Comparison of ENCODE assay signal across 11 mouse cellular contexts in the genomic region with DNA sequence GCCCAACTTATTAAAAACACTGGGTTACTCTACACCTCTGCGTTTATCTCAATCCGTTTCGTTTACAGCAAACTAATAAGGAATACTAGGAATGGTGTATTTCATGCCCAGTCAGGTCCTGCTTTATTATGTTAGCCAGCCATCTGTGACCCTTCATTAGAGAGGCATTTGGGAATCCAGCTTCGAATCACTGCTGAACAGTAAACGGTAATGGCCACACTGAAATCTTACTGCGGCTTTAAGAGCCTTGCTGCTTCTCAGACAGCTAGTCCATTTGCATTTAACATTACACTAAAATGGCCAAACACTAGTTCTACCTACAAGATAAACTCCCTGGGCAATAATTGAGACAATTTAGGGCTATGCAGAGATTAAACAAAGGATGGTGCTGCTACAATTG. TPM values are rescaled to one million over a fixed set of nuclear protein-coding genes. Genes with fewer than 3 reads are reported as not detected.
A peak's percentile ranks its signal among the peaks of the same experiment; 100 is the strongest.
DNase-seq lines count a peak whose midpoint lies in the region; ATAC-seq and TF ChIP-seq lines count a peak whose summit lies in the region.
"Had no signal": no experiment of that assay in that cellular context is flagged by ENCODE, and none has a peak within 500 bp of the region (broad histone marks: within the 10 kb centered on the region; RNA-seq: fewer than 3 reads in every experiment).

No protein-coding gene starts in this region.

- no peaks in the 10 kb centered on the region for H3K4me1 ChIP-seq in kidney, adult 2 months (ENCODE audit: control insufficient read depth, insufficient read depth, low read length)
- peaks cover 17% of the 10 kb centered on the region for H3K4me1 ChIP-seq in forebrain, embryonic 15.5 days
- peaks cover 13% of the 10 kb centered on the region for H3K4me1 ChIP-seq in midbrain, embryonic 15.5 days
- H3K4me1 ChIP-seq in heart, embryonic 10.5 days: peaks cover 9% of the 10 kb centered on the region; the same call in 1 of the 2 replicates
- H3K4me1 ChIP-seq: liver, embryonic 15.5 days had no signal

- TF ChIP-seq CTCF in kidney, adult 2 months (conservative IDR thresholded peaks at IDR 0.05; ENCODE audit: insufficient read depth, insufficient read length, low read depth, low read length): no peak

- H3K9ac ChIP-seq in forebrain, embryonic 15.5 days (replicated peaks): peak overlapping the region; percentile 80
- H3K9ac ChIP-seq in midbrain, embryonic 15.5 days: peak overlapping the region; percentile 84
- H3K9ac ChIP-seq: liver, embryonic 15.5 days had no signal

- peak overlapping the region; percentile 62 for H3K4me2 ChIP-seq in forebrain, embryonic 15.5 days (replicated peaks)
- peak overlapping the region; percentile 77 for H3K4me2 ChIP-seq in midbrain, embryonic 15.5 days
- H3K4me2 ChIP-seq: liver, embryonic 15.5 days had no signal

- no peaks in the 10 kb centered on the region for H3K36me3 ChIP-seq in kidney, adult 2 months (ENCODE audit: control insufficient read depth, insufficient read depth, low read length)
- no peaks in the 10 kb centered on the region for H3K36me3 ChIP-seq in forebrain, embryonic 15.5 days
- H3K36me3 ChIP-seq in midbrain, embryonic 15.5 days (replicated peaks): no peaks in the 10 kb centered on the region
- no peaks in the 10 kb centered on the region for H3K36me3 ChIP-seq in heart, embryonic 10.5 days
- H3K36me3 ChIP-seq: liver, embryonic 15.5 days had no signal

- no peaks in the 10 kb centered on the region for H3K27me3 ChIP-seq in kidney, adult 2 months (replicated peaks; ENCODE audit: control insufficient read depth, insufficient read depth, low read length)
- no peaks in the 10 kb centered on the region for H3K27me3 ChIP-seq in forebrain, embryonic 15.5 days
- no peaks in the 10 kb centered on the region for H3K27me3 ChIP-seq in midbrain, embryonic 15.5 days (replicated peaks)
- peaks cover 37% of the 10 kb centered on the region; the same call in 1 of the 2 replicates for H3K27me3 ChIP-seq in heart, embryonic 10.5 days (ENCODE audit: insufficient read depth, poor library complexity, severe bottlenecking)

- DNase-seq in kidney, adult 2 months: peak; percentile 11
- no peak for DNase-seq in kidney, postnatal 10 days
- DNase-seq in brain, adult 2 months (ENCODE audit: low read depth, low spot score): peak; percentile 64
- no peak for DNase-seq in heart, embryonic 10.5 days (ENCODE audit: low spot score)
- DNase-seq in ovary, adult 18-20 months (ENCODE audit: low spot score): no peak
- no peak for DNase-seq in adipocyte (ENCODE audit: low spot score)
- DNase-seq: layer of hippocampus, adult 9-11 months had no signal

- H3K27ac ChIP-seq in kidney, adult 2 months (ENCODE audit: insufficient read depth, low read depth, low read length): no peak overlapping the region
- peak overlapping the region; percentile 83 for H3K27ac ChIP-seq in forebrain, embryonic 15.5 days (replicated peaks)
- peak overlapping the region; percentile 94 for H3K27ac ChIP-seq in midbrain, embryonic 15.5 days
- H3K27ac ChIP-seq in heart, embryonic 10.5 days: no peak overlapping the region
- H3K27ac ChIP-seq: liver, embryonic 15.5 days had no signal

- 40% methylated on average over 6 of the region's 6 CpGs for WGBS in kidney, adult 2 months
- WGBS in forebrain, embryonic 15.5 days: 48% methylated on average over 6 of the region's 6 CpGs
- WGBS in midbrain, embryonic 15.5 days: 44% methylated on average over 6 of the region's 6 CpGs
- 84% methylated on average over 6 of the region's 6 CpGs for WGBS in heart, embryonic 10.5 days

- TF ChIP-seq POLR2A in kidney, adult 2 months (IDR thresholded peaks at IDR 0.05; ENCODE audit: low read depth, low read length): no peak

- H3K9me3 ChIP-seq in forebrain, embryonic 15.5 days: no peaks in the 10 kb centered on the region
- H3K9me3 ChIP-seq in midbrain, embryonic 15.5 days: no peaks in the 10 kb centered on the region
- no peaks in the 10 kb centered on the region for H3K9me3 ChIP-seq in heart, embryonic 10.5 days
- H3K9me3 ChIP-seq: liver, embryonic 15.5 days had no signal

- no peak for ATAC-seq in forebrain, embryonic 15.5 days (replicated peaks)
- ATAC-seq in midbrain, embryonic 15.5 days (replicated peaks): no peak

- no peak overlapping the region for H3K4me3 ChIP-seq in kidney, adult 2 months (ENCODE audit: insufficient read depth, low read depth, low read length)
- peak overlapping the region; percentile 83 for H3K4me3 ChIP-seq in forebrain, embryonic 15.5 days
- peak overlapping the region; percentile 87 for H3K4me3 ChIP-seq in midbrain, embryonic 15.5 days
- H3K4me3 ChIP-seq in heart, embryonic 10.5 days: no peak overlapping the region
- H3K4me3 ChIP-seq: liver, embryonic 15.5 days had no signal

RNA-seq across cellular contexts. Expression of gene Arfgef3, which starts 1.7 kb away (rescaled TPM):
- polyA plus RNA-seq in kidney, adult 2 months (2012; rRNA removed): 1.1 and 1.3 TPM in 2 replicates
- 5.0 TPM in 2 replicates for polyA plus RNA-seq in forebrain, embryonic 15.5 days (2015; fragmentation: Nextera tagmentation; extraction: Ambion mirVana)
- polyA plus RNA-seq in midbrain, embryonic 15.5 days (2015; fragmentation: Nextera tagmentation; extraction: Ambion mirVana): 6.6 and 7.3 TPM in 2 replicates
- 0.16 and 0.49 TPM in 2 replicates for polyA plus RNA-seq in heart, embryonic 10.5 days (2016; fragmentation: Nextera tagmentation; extraction: Ambion mirVana)

RNA-seq across cellular contexts. Expression of gene Gm4922, which starts 44.5 kb away (rescaled TPM):
- not detected in 2 replicates for polyA plus RNA-seq in kidney, adult 2 months (2012; rRNA removed)
- polyA plus RNA-seq in forebrain, embryonic 15.5 days (2015; fragmentation: Nextera tagmentation; extraction: Ambion mirVana): 0.19 and 0.23 TPM in 2 replicates
- 0.09 and 0.39 TPM in 2 replicates for polyA plus RNA-seq in midbrain, embryonic 15.5 days (2015; fragmentation: Nextera tagmentation; extraction: Ambion mirVana)
- polyA plus RNA-seq in heart, embryonic 10.5 days (2016; fragmentation: Nextera tagmentation; extraction: Ambion mirVana): not detected in 2 replicates
- polyA plus RNA-seq: frontal cortex, adult 2 months; liver, embryonic 15.5 days had no signal

Comparison
In these comparisons a context has a peak if more than half of its experiments do, and no peak if none do; other contexts are left out.
1. DNase-seq: peak in kidney, adult 2 months (single experiment) and brain, adult 2 months (single experiment); none in kidney, postnatal 10 days (single experiment), heart, embryonic 10.5 days (single experiment), ovary, adult 18-20 months (single experiment) and adipocyte (single experiment).
2. H3K27ac ChIP-seq: peak in forebrain, embryonic 15.5 days (single experiment) and midbrain, embryonic 15.5 days (single experiment); none in kidney, adult 2 months (single experiment) and heart, embryonic 10.5 days (single experiment).
3. H3K4me3 ChIP-seq: peak in forebrain, embryonic 15.5 days (single experiment) and midbrain, embryonic 15.5 days (single experiment); none in kidney, adult 2 months (single experiment) and heart, embryonic 10.5 days (single experiment).